Mouse (Mus musculus): ENCODE data around the gene Baiap2l2.

- TF ChIP-seq CTCF (IDR thresholded peaks at IDR 0.05; ENCODE audit: borderline replicate concordance, insufficient read depth, low read length) (no peak), POLR2A (IDR thresholded peaks at IDR 0.05; ENCODE audit: low read depth, low read length) (no peak)
These were observed 19.5 kb upstream of the Baiap2l2 start for GRCm38 (mm10) chr15:79304832-79305231.

Data from embryonic fibroblast, embryonic 13.5 days (primary cell).